Mouse (Mus musculus) midbrain, postnatal 0 days (tissue): ENCODE data around the gene Atp8a1. TPM values are rescaled to one million over a fixed set of nuclear protein-coding genes. Genes with fewer than 3 reads are reported as not detected.

ENCODE experiments used
- ATAC-seq: fragments of 200-750 bp; cut with Nextera tagmentation; 2 replicates; pipeline ENCODE4 v1.8.0; 2017; ENCODE audit warnings: moderate number of reproducible peaks, mild to moderate bottlenecking, moderate TSS enrichment, moderate library complexity; ENCODE audit not compliant: low FRiP score
- DNase-seq: peaks from one replicate; pipeline ENCODE4 v3.0.0-alpha.2; 2015; ENCODE audit warnings: low spot score
- H3K27ac ChIP-seq: fragments of 300-500 bp; sonication (generic); 2 replicates; pipeline ENCODE4 v1.5.1; 2014; ENCODE audit warnings: low read depth, mild to moderate bottlenecking, low read length, mixed read lengths
- H3K27me3 ChIP-seq: fragments of 300-500 bp; sonication (generic); 2 replicates; pipeline ENCODE4 v1.6.1; 2014; ENCODE audit warnings: low read length, control low read depth, mixed read lengths; ENCODE audit not compliant: insufficient read depth
- H3K36me3 ChIP-seq: fragments of 300-500 bp; sonication (generic); 2 replicates; pipeline ENCODE4 v1.6.1; 2014; ENCODE audit warnings: low read length, control low read depth, mixed read lengths; ENCODE audit not compliant: insufficient read depth
- H3K4me1 ChIP-seq: fragments of 300-500 bp; sonication (generic); 2 replicates; pipeline ENCODE4 v1.6.1; 2014; ENCODE audit warnings: mild to moderate bottlenecking, control low read depth, antibody characterized with exemption, low read length, mixed read lengths; ENCODE audit not compliant: insufficient read depth
- H3K4me2 ChIP-seq: fragments of 300-500 bp; sonication (generic); 2 replicates; pipeline ENCODE4 v1.6.1; 2014; ENCODE audit warnings: low read depth, mild to moderate bottlenecking, low read length, mixed read lengths; ENCODE audit not compliant: poor library complexity, severe bottlenecking
- H3K4me3 ChIP-seq: fragments of 300-500 bp; sonication (generic); 2 replicates; pipeline ENCODE4 v1.5.1; 2014; ENCODE audit warnings: low read depth, mild to moderate bottlenecking, low read length, moderate library complexity
- H3K9ac ChIP-seq: fragments of 300-500 bp; sonication (generic); replicated peaks from 2 replicates; pipeline ENCODE4 v1.6.1; 2014; ENCODE audit warnings: mild to moderate bottlenecking, low read length, moderate library complexity, mixed read lengths; ENCODE audit not compliant: poor library complexity, severe bottlenecking
- H3K9me3 ChIP-seq: fragments of 300-500 bp; sonication (generic); 2 replicates; pipeline ENCODE4 v1.6.1; 2016; ENCODE audit warnings: low read length, control low read depth
- CTCF ChIP-seq: IDR thresholded peaks from 2 replicates; pipeline ENCODE4 v1.5.1; 2016; ENCODE audit warnings: antibody characterized with exemption, mild to moderate bottlenecking
- WGBS: fragments of 180-500 bp; shearing (Covaris S2); extraction: QIAGEN DNeasy Blood & Tissue Kit; methylation state at CpG from one replicate; pipeline ENCODE4 v1.1.7; 2014; 5-methylcytosine and 5-hydroxymethylcytosine counted together
- polyA plus RNA-seq: library from polyadenylated mRNA; unstranded; fragments of >200 nt; fragmentation: Nextera tagmentation; extraction: Ambion mirVana; gene quantifications from 2 replicates; pipeline ENCODE4 v1.2.1, GENCODE M21; 2015
- total RNA-seq: library from RNA; depleted of rRNA; stranded (reverse); fragments of >200 nt; gene quantifications from 2 replicates; pipeline ENCODE4 v1.2.3, GENCODE M21; 2014

Atp8a1 gene
- total and polyA plus RNA-seq, 2 experiments from 2014 or later, result 42.9 to 95.7 TPM

GRCm38 (mm10) chr5:67797006-67797958 lies 50.0 kb downstream of the Atp8a1 start:
- H3K9ac ChIP-seq, result no peak overlapping the region
- H3K4me3 ChIP-seq, result no peak overlapping the region
- ATAC-seq, result no peak
- WGBS, result 58% methylated on average over 14 of the region's 14 CpGs
- H3K36me3 ChIP-seq, result 0 out of 2 replicates have a peak, but pooled peaks cover 2% of the 10 kb centered on the region
- DNase-seq, result peak; percentile 58
- no peak overlapping the region for H3K27ac ChIP-seq
- no peak overlapping the region for H3K4me2 ChIP-seq
- no peaks in the 10 kb centered on the region for H3K9me3 ChIP-seq
- H3K4me1 ChIP-seq, result no peaks in the 10 kb centered on the region
- TF ChIP-seq CTCF, result no peak
- H3K27me3 ChIP-seq, result no peaks in the 10 kb centered on the region

- DNase-seq, result no peak
- H3K36me3 ChIP-seq, result no peaks in the 10 kb centered on the region
- no peak overlapping the region for H3K27ac ChIP-seq
- no peak overlapping the region for H3K9ac ChIP-seq
- H3K9me3 ChIP-seq, result no peaks in the 10 kb centered on the region
- no peaks in the 10 kb centered on the region for H3K4me1 ChIP-seq
- H3K4me2 ChIP-seq, result no peak overlapping the region
- H3K27me3 ChIP-seq, result no peaks in the 10 kb centered on the region
- no peak for TF ChIP-seq CTCF
- no peak for ATAC-seq
- no peak overlapping the region for H3K4me3 ChIP-seq
- 77% methylated on average over 10 of the region's 10 CpGs for WGBS
Measured at GRCm38 (mm10) chr5:67794129-67794800, 53.0 kb downstream of the Atp8a1 start.

DNA sequence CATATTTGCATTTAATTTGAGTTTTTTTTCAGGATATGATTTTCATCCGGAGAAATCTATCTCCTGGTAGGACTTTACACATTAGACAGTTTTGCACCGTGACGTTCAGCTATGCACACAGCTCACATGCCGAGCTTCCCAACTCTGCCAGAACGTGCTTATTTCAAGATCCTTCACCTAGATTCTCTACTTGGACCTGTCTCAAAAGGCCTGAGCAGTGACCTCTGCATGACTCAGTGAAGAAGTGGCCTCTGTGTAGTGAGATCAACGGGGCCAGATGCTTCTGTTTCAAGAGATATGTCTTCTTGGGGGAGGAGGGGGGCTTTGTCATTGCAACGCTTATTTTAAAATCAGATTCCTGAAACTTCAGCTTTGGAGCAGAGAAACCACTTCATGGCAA lies 64.5 kb downstream of the Atp8a1 start:
- no peaks in the 10 kb centered on the region for H3K27me3 ChIP-seq
- WGBS, result 81% methylated on average over 7 of the region's 7 CpGs
- no peak overlapping the region for H3K4me3 ChIP-seq
- no peaks in the 10 kb centered on the region for H3K9me3 ChIP-seq
- H3K4me1 ChIP-seq, result no peaks in the 10 kb centered on the region
- no peak for TF ChIP-seq CTCF
- no peak overlapping the region for H3K9ac ChIP-seq
- DNase-seq (no peak), ATAC-seq (no peak)
- H3K36me3 ChIP-seq, result no peaks in the 10 kb centered on the region
- H3K4me2 ChIP-seq, result no peak overlapping the region
- H3K27ac ChIP-seq, result no peak overlapping the region

- Histone ChIP-seq H3K27me3 (no peaks in the 10 kb centered on the region), H3K4me2 (no peak overlapping the region), H3K9me3 (no peaks in the 10 kb centered on the region), H3K4me3 (no peak overlapping the region), H3K27ac (no peak overlapping the region), H3K36me3 (0 out of 2 replicates have a peak, but pooled peaks cover 3% of the 10 kb centered on the region), H3K4me1 (no peaks in the 10 kb centered on the region), H3K9ac (no peak overlapping the region)
- ATAC-seq, result peak; percentile 87
- WGBS, result 61% methylated on average over 8 of the region's 8 CpGs
- TF ChIP-seq CTCF, result peak; percentile 80
- peak; percentile 90 for DNase-seq
Measured at GRCm38 (mm10) chr5:67778026-67778425, 69.2 kb downstream of the Atp8a1 start.

GRCm38 (mm10) chr5:67774186-67774585 lies 73.0 kb downstream of the Atp8a1 start:
- no peak for ATAC-seq
- no peak for DNase-seq
- Histone ChIP-seq H3K27me3 (no peaks in the 10 kb centered on the region), H3K4me3 (no peak overlapping the region), H3K9ac (no peak overlapping the region), H3K4me1 (no peaks in the 10 kb centered on the region), H3K36me3 (0 out of 2 replicates have a peak, but pooled peaks cover 3% of the 10 kb centered on the region), H3K4me2 (no peak overlapping the region), H3K27ac (no peak overlapping the region), H3K9me3 (no peaks in the 10 kb centered on the region)
- no peak for TF ChIP-seq CTCF
- 87% methylated on average over 2 of the region's 2 CpGs for WGBS

DNA sequence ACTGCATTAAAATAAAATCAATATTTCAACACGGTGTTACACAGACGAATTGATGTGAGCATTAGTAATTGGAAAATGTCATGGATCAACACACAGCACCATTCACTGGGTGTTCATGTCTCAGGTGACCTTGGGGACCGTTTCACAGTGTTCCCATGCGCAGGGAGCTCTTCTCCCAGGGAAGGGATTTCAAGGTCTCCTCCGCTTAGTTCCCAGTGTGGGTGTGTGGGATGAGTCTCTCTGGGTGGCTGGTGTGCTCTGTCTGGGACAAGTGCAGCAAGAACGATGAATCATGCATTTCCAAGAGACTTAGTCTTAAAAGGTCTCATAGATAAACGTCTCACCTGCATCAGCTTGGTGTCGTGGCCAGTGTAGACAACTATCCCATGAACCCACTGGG lies 78.5 kb downstream of the Atp8a1 start:
- Histone ChIP-seq H3K27me3 (no peaks in the 10 kb centered on the region), H3K9ac (no peak overlapping the region)
- WGBS, result 93% methylated on average over 8 of the region's 8 CpGs

More for the DNA sequence above, 78.5 kb downstream of the Atp8a1 start:
- Histone ChIP-seq H3K27ac (no peak overlapping the region), H3K4me1 (no peaks in the 10 kb centered on the region), H3K36me3 (peaks cover 6% of the 10 kb centered on the region; the same call in 1 of the 2 replicates), H3K9me3 (no peaks in the 10 kb centered on the region), H3K4me2 (no peak overlapping the region), H3K4me3 (no peak overlapping the region)
- TF ChIP-seq CTCF, result no peak
- ATAC-seq (no peak), DNase-seq (no peak)
